Mouse (Mus musculus) kidney, postnatal 0 days (tissue): Measurements from ENCODE around the gene Tpmt. TPM values are rescaled to one million over a fixed set of nuclear protein-coding genes. Genes with fewer than 3 reads are reported as not detected.

ENCODE experiments used
- ATAC-seq: fragments of 200-750 bp; cut with Nextera tagmentation; replicated peaks from 2 replicates; pipeline ENCODE4 v1.8.0; 2017; ENCODE audit warnings: low read depth, moderate number of reproducible peaks, moderate TSS enrichment, moderate library complexity; ENCODE audit not compliant: low FRiP score
- DNase-seq: peaks from one replicate; pipeline ENCODE4 v3.0.0-alpha.2; 2016; ENCODE audit warnings: low spot score
- H3K27ac ChIP-seq: fragments of 300-500 bp; sonication (generic); 2 replicates; pipeline ENCODE4 v1.5.1; 2014; ENCODE audit warnings: mild to moderate bottlenecking
- H3K27me3 ChIP-seq: fragments of 300-500 bp; sonication (generic); 2 replicates; pipeline ENCODE4 v1.6.1; 2014; ENCODE audit warnings: low read length, mixed read lengths; ENCODE audit not compliant: insufficient read depth
- H3K36me3 ChIP-seq: fragments of 300-500 bp; sonication (generic); 2 replicates; pipeline ENCODE4 v1.6.1; 2014; ENCODE audit warnings: low read length, mixed read lengths; ENCODE audit not compliant: insufficient read depth
- H3K4me1 ChIP-seq: fragments of 300-500 bp; sonication (generic); replicated peaks from 2 replicates; pipeline ENCODE4 v1.6.1; 2014; ENCODE audit warnings: antibody characterized with exemption, low read length, mixed read lengths; ENCODE audit not compliant: insufficient read depth
- H3K4me2 ChIP-seq: fragments of 300-500 bp; sonication (generic); 2 replicates; pipeline ENCODE4 v1.6.1; 2014; ENCODE audit warnings: mild to moderate bottlenecking, low read length, moderate library complexity, mixed read lengths
- H3K4me3 ChIP-seq: fragments of 300-500 bp; sonication (generic); replicated peaks from 2 replicates; pipeline ENCODE4 v1.5.1; 2014; ENCODE audit warnings: low read depth, low read length
- H3K9ac ChIP-seq: fragments of 300-500 bp; sonication (generic); 2 replicates; pipeline ENCODE4 v1.6.1; 2014; ENCODE audit warnings: low read depth, low read length
- H3K9me3 ChIP-seq: fragments of 300-500 bp; sonication (generic); replicated peaks from 2 replicates; pipeline ENCODE4 v1.6.1; 2016; ENCODE audit warnings: low read length, inconsistent platforms, mixed read lengths
- CTCF ChIP-seq: IDR thresholded peaks from 2 replicates; pipeline ENCODE4 v1.5.1; 2016; ENCODE audit warnings: antibody characterized with exemption, low read depth, mild to moderate bottlenecking, moderate library complexity
- WGBS: fragments of 180-500 bp; shearing (Covaris S2); extraction: QIAGEN DNeasy Blood & Tissue Kit; methylation state at CpG from one replicate; pipeline ENCODE4 v1.1.7; 2014; 5-methylcytosine and 5-hydroxymethylcytosine counted together
- polyA plus RNA-seq: library from polyadenylated mRNA; unstranded; fragments of >200 nt; fragmentation: Nextera tagmentation; extraction: Ambion mirVana; gene quantifications from 2 replicates; pipeline ENCODE4 v1.2.1, GENCODE M21; 2015

Tpmt gene
- polyA plus RNA-seq, 1 experiment from 2014 or later = 55.8 TPM

DNA sequence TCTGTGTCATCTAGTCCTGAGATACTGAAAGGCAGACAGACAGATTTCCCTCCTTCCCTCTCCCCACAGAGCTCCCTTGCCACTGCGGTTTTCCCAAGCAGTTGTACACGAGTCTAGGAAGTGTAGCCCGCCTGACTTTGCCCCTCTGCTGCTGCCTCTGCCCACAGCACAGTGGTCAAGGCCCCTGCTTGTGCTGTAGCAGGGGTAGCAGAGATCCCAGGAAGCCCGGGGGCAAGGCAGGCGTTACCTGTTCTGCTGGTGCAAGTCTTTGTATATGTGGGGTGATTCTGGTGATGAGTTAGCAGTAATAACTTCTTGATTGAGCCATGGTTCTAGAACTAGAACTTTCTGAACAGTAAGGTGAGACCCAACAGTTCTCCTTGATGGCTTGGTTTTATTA lies 31.6 kb upstream of the Tpmt start:
- H3K4me3 ChIP-seq = no peak overlapping the region
- 84% methylated on average over 5 of the region's 5 CpGs for WGBS
- no peaks in the 10 kb centered on the region for H3K27me3 ChIP-seq
- no peak overlapping the region for H3K9ac ChIP-seq
- TF ChIP-seq CTCF = no peak
- no peak for ATAC-seq
- H3K9me3 ChIP-seq = no peaks in the 10 kb centered on the region
- no peak overlapping the region for H3K27ac ChIP-seq
- no peaks in the 10 kb centered on the region for H3K4me1 ChIP-seq
- DNase-seq = no peak
- H3K36me3 ChIP-seq = peaks cover 18% of the 10 kb centered on the region; the same call in 1 of the 2 replicates
- no peak overlapping the region for H3K4me2 ChIP-seq

- no peak overlapping the region for H3K9ac ChIP-seq
Observed at GRCm38 (mm10) chr13:47072484-47072883, 27.9 kb upstream of the Tpmt start.

GRCm38 (mm10) chr13:47071871-47072270 lies 27.3 kb upstream of the Tpmt start:
- ATAC-seq = no peak
- no peak for TF ChIP-seq CTCF
- Histone ChIP-seq H3K4me2 (no peak overlapping the region), H3K4me1 (no peaks in the 10 kb centered on the region), H3K9me3 (no peaks in the 10 kb centered on the region), H3K4me3 (no peak overlapping the region), H3K9ac (no peak overlapping the region), H3K27me3 (no peaks in the 10 kb centered on the region), H3K27ac (no peak overlapping the region), H3K36me3 (0 out of 2 replicates have a peak, but pooled peaks cover 15% of the 10 kb centered on the region)
- DNase-seq = no peak
- 86% methylated on average over 13 of the region's 13 CpGs for WGBS

More at GRCm38 (mm10) chr13:47072484-47072883, 27.9 kb upstream of the Tpmt start:
- WGBS = 65% methylated on average over 5 of the region's 5 CpGs
- Histone ChIP-seq H3K27me3 (no peaks in the 10 kb centered on the region), H3K9me3 (no peaks in the 10 kb centered on the region), H3K4me3 (no peak overlapping the region), H3K4me2 (no peak overlapping the region), H3K36me3 (0 out of 2 replicates have a peak, but pooled peaks cover 15% of the 10 kb centered on the region), H3K27ac (no peak overlapping the region), H3K4me1 (no peaks in the 10 kb centered on the region)
- ATAC-seq = no peak
- peak; percentile 32 for DNase-seq
- TF ChIP-seq CTCF = no peak

GRCm38 (mm10) chr13:47070329-47071080 lies 26.0 kb upstream of the Tpmt start:
- no peak for DNase-seq
- 0 out of 2 replicates have a peak, but pooled peaks have one; percentile 43 for ATAC-seq
- Histone ChIP-seq H3K4me2 (no peak overlapping the region), H3K9ac (no peak overlapping the region), H3K9me3 (no peaks in the 10 kb centered on the region), H3K27ac (no peak overlapping the region), H3K27me3 (no peaks in the 10 kb centered on the region), H3K4me3 (no peak overlapping the region), H3K4me1 (no peaks in the 10 kb centered on the region), H3K36me3 (0 out of 2 replicates have a peak, but pooled peaks cover 15% of the 10 kb centered on the region)
- no peak for TF ChIP-seq CTCF
- 66% methylated on average over 15 of the region's 15 CpGs for WGBS

GRCm38 (mm10) chr13:47067001-47067400 lies 22.5 kb upstream of the Tpmt start:
- TF ChIP-seq CTCF = no peak

DNA sequence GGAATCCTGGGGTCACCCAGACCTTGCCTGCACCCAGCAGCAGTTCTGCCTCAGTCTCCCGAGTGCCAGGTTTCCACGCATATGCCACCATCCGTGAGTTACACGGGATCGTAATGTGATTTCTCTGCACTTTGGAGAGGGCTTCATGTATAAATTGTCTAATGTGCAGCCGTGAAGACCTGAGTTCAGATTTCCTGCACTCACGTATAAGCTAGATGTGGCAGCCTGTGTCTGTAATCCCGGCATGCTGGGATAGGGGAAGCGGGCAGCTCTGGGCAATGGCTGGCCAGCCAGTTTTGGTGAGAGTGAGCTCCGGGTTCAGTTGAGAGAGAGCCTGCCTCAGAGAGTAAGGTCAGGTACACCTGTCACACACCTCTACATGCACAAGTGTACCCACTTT lies 22.0 kb upstream of the Tpmt start:
- Histone ChIP-seq H3K27me3 (no peaks in the 10 kb centered on the region), H3K9ac (no peak overlapping the region), H3K9me3 (no peaks in the 10 kb centered on the region), H3K4me3 (no peak overlapping the region), H3K4me1 (0 out of 2 replicates have a peak, but pooled peaks cover 2% of the 10 kb centered on the region), H3K36me3 (0 out of 2 replicates have a peak, but pooled peaks cover 3% of the 10 kb centered on the region), H3K4me2 (no peak overlapping the region), H3K27ac (no peak overlapping the region)
- no peak for TF ChIP-seq CTCF
- no peak for DNase-seq
- no peak for ATAC-seq
- 92% methylated on average over 10 of the region's 10 CpGs for WGBS

More at GRCm38 (mm10) chr13:47067001-47067400, 22.5 kb upstream of the Tpmt start:
- DNase-seq (no peak), ATAC-seq (no peak)
- H3K4me1 ChIP-seq = 0 out of 2 replicates have a peak, but pooled peaks cover 2% of the 10 kb centered on the region
- H3K9me3 ChIP-seq = no peaks in the 10 kb centered on the region
- H3K4me3 ChIP-seq = no peak overlapping the region
- 0 out of 2 replicates have a peak, but pooled peaks cover 3% of the 10 kb centered on the region for H3K36me3 ChIP-seq
- whole genome bisulfite sequencing = 93% methylated on average over 6 of the region's 6 CpGs
- H3K4me2 ChIP-seq = no peak overlapping the region
- H3K9ac ChIP-seq = no peak overlapping the region
- H3K27ac ChIP-seq = no peak overlapping the region
- no peaks in the 10 kb centered on the region for H3K27me3 ChIP-seq
